Mouse (Mus musculus) midbrain, embryonic 16.5 days (tissue): ENCODE measurements around the gene Clybl. TPM values are rescaled to one million over a fixed set of nuclear protein-coding genes. Genes with fewer than 3 reads are reported as not detected.

Experiments used
- ATAC-seq: fragments of 200-750 bp; cut with Nextera tagmentation; 2 replicates; pipeline ENCODE4 v1.8.0; 2017; ENCODE audit warnings: moderate TSS enrichment
- H3K27ac ChIP-seq: fragments of 300-500 bp; sonication (generic); 2 replicates; pipeline ENCODE4 v1.5.1; 2014; ENCODE audit warnings: mild to moderate bottlenecking, low read length, mixed read lengths
- H3K27me3 ChIP-seq: fragments of 300-500 bp; sonication (generic); 2 replicates; pipeline ENCODE4 v1.6.1; 2014; ENCODE audit warnings: low read depth, low read length, mixed read lengths; ENCODE audit not compliant: control insufficient read depth, insufficient read depth
- H3K36me3 ChIP-seq: fragments of 300-500 bp; sonication (generic); 2 replicates; pipeline ENCODE4 v1.6.1; 2014; ENCODE audit warnings: mild to moderate bottlenecking, low read length, moderate library complexity, mixed read lengths; ENCODE audit not compliant: control insufficient read depth, insufficient read depth
- H3K4me1 ChIP-seq: fragments of 300-500 bp; sonication (generic); 2 replicates; pipeline ENCODE4 v1.6.1; 2014; ENCODE audit warnings: mild to moderate bottlenecking, low read length, mixed read lengths; ENCODE audit not compliant: control insufficient read depth, insufficient read depth
- H3K4me2 ChIP-seq: fragments of 300-500 bp; sonication (generic); 2 replicates; pipeline ENCODE4 v1.6.1; 2014; ENCODE audit warnings: mild to moderate bottlenecking, low read length, mixed read lengths
- H3K4me3 ChIP-seq: fragments of 300-500 bp; sonication (generic); 2 replicates; pipeline ENCODE4 v1.5.1; 2014; ENCODE audit warnings: low read depth, mild to moderate bottlenecking, low read length, moderate library complexity, mixed read lengths
- H3K9ac ChIP-seq: fragments of 300-500 bp; sonication (generic); 2 replicates; pipeline ENCODE4 v1.6.1; 2014; ENCODE audit warnings: low read depth, low read length, mixed read lengths
- H3K9me3 ChIP-seq: fragments of 300-500 bp; sonication (generic); replicated peaks from 2 replicates; pipeline ENCODE4 v1.6.1; 2014; ENCODE audit warnings: mild to moderate bottlenecking, low read length, mixed read lengths; ENCODE audit not compliant: control insufficient read depth, poor library complexity, severe bottlenecking
- WGBS: fragments of 180-500 bp; shearing (Covaris S2); extraction: QIAGEN DNeasy Blood & Tissue Kit; methylation state at CpG from one replicate; pipeline ENCODE4 v1.1.7; 2014; 5-methylcytosine and 5-hydroxymethylcytosine counted together
- polyA plus RNA-seq: library from polyadenylated mRNA; unstranded; fragments of >200 nt; fragmentation: Nextera tagmentation; extraction: Ambion mirVana; gene quantifications from 2 replicates; pipeline ENCODE4 v1.2.1, GENCODE M21; 2015

Clybl gene
- polyA plus RNA-seq, 1 experiment from 2014 or later: 17.2 TPM

DNA sequence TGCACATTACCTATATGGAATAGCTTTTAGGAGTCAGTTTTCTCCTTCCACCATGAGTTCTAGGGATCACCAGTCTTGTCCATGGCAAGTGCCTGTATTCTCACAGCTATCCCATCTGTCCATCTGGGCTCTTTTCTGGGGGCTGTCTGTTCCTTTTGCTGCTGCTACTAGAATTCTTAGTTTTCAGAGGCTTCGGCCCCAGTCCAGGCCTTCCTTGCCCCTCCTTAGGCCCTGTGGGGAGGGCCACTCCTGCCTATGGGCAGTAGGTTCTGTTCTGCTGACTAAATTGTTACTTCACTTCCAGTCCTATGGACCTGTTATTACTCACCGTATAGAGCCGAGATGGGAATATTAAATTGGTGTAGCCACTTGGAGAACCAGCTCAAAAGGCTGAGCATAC is 182.5 kb downstream of the Clybl start:
- H3K27ac ChIP-seq: no peak overlapping the region
- H3K9ac ChIP-seq: no peak overlapping the region
- H3K36me3 ChIP-seq: no peaks in the 10 kb centered on the region
- H3K27me3 ChIP-seq: peaks cover 5% of the 10 kb centered on the region
- H3K4me2 ChIP-seq: no peak overlapping the region
- WGBS: 96% methylated on average over 3 of the region's 3 CpGs
- H3K9me3 ChIP-seq: no peaks in the 10 kb centered on the region
- H3K4me3 ChIP-seq: no peak overlapping the region
- H3K4me1 ChIP-seq: no peaks in the 10 kb centered on the region; the same call in 1 of the 2 replicates
- no peak for ATAC-seq

DNA sequence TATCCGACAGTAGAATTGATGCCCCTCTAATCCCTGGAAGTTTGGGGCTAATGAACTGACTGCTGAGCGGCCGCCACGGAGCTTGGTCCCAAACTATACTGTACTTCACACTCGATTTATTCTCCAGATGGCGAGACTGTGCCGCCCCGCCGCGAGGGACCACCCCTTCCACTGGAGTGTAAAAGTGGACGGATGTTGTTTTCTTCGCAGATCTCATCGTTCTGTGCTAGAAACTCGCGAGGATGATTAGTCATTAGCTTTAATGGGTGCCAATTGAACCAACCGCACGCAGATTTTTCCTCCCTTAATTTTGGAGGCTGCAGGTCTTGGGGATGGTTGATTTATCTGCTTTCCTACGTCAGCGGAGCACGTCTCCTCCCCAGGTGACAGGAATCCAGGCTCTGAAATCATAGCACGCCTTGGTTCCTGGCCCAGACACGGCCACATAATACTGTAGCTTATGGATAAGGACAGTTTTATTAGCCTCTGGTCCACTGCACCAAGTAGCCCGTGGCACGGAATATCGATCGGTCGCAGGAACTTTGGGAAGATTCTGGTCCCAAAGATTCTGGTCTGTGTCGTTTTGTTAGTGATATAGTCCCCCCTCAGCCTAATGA is 185.9 kb downstream of the Clybl start:
- no peak overlapping the region for H3K27ac ChIP-seq
- no peaks in the 10 kb centered on the region for H3K4me1 ChIP-seq
- no peaks in the 10 kb centered on the region for H3K9me3 ChIP-seq
- no peak for ATAC-seq
- no peak overlapping the region for H3K9ac ChIP-seq
- no peaks in the 10 kb centered on the region for H3K36me3 ChIP-seq
- H3K27me3 ChIP-seq: peaks cover 36% of the 10 kb centered on the region
- no peak overlapping the region for H3K4me3 ChIP-seq
- WGBS: 73% methylated on average over 28 of the region's 28 CpGs
- H3K4me2 ChIP-seq: no peak overlapping the region

DNA sequence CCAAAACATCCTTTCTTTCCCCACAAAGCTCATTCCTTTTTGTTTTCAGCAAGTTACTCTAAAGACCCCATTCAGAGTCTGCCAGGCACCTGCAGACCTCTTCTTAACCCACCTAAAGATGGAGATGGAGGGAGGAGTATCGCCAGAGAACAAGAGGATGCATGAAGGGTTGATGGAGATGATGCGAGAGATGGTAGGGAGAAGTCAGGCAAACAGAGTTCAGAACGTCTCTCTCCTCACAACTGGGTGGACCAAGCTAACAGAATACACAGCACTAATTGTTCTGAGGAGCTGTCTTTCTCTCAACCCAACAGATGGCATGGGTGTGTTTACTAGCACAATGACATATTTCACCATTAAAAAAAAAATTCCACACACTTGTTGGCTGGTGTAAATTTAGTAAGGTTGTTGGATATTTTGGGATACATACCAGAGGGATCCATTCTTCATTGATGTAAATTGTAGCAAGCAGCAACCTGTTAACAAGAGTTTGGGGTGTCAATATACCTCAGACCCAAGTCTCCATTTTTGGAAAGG is 186.4 kb downstream of the Clybl start:
- no peak overlapping the region for H3K4me2 ChIP-seq
- H3K27me3 ChIP-seq: peaks cover 40% of the 10 kb centered on the region
- H3K4me1 ChIP-seq: no peaks in the 10 kb centered on the region
- H3K27ac ChIP-seq: no peak overlapping the region
- no peak for ATAC-seq
- no peaks in the 10 kb centered on the region for H3K36me3 ChIP-seq
- H3K9me3 ChIP-seq: no peaks in the 10 kb centered on the region
- H3K4me3 ChIP-seq: no peak overlapping the region
- H3K9ac ChIP-seq: no peak overlapping the region
- 80% methylated on average over 3 of the region's 3 CpGs for WGBS

DNA sequence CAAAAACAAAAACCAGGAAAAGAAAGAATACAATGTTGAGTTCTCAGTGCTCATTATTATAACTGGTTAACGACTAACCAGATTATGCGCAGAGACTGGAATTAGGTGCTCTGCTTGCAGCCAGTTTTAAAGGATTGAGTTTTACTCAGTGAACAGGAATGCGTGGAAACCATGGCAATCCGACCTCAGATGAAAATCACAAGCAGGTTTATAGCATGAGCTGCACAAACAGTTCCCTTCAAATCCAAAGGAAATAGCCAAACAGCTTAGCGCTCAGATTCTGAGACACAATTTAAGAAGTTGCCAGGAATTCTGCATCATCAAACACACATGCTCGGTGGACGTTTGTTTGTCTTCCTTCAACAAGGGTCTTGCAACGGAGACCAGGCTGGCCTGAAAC is 187.0 kb downstream of the Clybl start:
- Histone ChIP-seq H3K9ac (no peak overlapping the region), H3K4me1 (peaks cover 2% of the 10 kb centered on the region), H3K27ac (no peak overlapping the region), H3K27me3 (peaks cover 40% of the 10 kb centered on the region), H3K36me3 (no peaks in the 10 kb centered on the region), H3K4me3 (no peak overlapping the region), H3K9me3 (no peaks in the 10 kb centered on the region), H3K4me2 (no peak overlapping the region)
- 83% methylated on average over 8 of the region's 8 CpGs for WGBS
- no peak for ATAC-seq

DNA sequence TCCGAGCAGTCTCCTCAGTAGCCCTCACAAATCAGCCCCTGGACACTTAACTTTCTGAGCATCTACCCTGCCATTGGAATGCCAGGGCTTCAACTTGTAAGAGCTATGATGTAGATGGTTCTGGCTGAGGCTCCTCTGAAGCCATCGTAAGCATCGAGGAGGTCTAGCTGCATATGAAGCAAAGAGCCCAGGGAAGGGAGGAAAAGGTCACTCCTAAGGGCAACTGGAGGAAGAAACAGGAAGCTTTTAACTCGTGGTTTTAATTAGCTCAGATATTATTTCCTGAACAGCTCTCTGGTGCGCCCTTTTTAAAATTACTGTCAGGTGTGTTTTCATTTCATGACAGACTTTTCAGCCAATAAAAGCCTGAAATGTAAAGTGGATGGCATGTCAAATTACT is 190.5 kb downstream of the Clybl start:
- 56% methylated on average over 5 of the region's 5 CpGs for WGBS
- H3K9ac ChIP-seq: no peak overlapping the region
- H3K27ac ChIP-seq: no peak overlapping the region
- H3K36me3 ChIP-seq: no peaks in the 10 kb centered on the region
- no peaks in the 10 kb centered on the region for H3K9me3 ChIP-seq
- H3K4me3 ChIP-seq: no peak overlapping the region
- ATAC-seq: no peak
- H3K4me1 ChIP-seq: peaks cover 8% of the 10 kb centered on the region
- peaks cover 49% of the 10 kb centered on the region for H3K27me3 ChIP-seq
- no peak overlapping the region for H3K4me2 ChIP-seq

DNA sequence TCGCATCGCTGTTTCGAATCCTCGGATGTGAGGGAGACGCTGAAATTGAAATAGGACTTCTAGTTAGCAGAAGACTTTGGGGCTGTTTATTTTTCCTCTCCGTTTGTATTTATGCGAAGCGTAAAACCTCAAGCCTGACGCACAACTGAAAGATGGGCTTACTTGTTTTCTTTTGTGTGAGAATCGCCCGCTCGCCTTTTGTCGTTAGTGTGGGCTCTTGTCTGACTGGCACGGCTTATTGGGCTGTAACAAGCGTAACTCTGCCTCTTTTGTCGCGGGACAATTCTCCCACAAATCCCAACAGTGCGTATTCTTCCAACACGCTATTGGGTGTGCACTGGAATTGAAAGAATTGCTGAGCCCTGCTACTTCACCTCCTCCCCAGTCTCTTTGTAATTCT is 192.0 kb downstream of the Clybl start:
- Histone ChIP-seq H3K27me3 (peaks cover 53% of the 10 kb centered on the region), H3K4me3 (0 out of 2 replicates have a peak overlapping the region, but pooled peaks have one; percentile 3), H3K36me3 (no peaks in the 10 kb centered on the region), H3K4me2 (peak overlapping the region; percentile 39), H3K27ac (peak overlapping the region; percentile 73), H3K4me1 (peaks cover 8% of the 10 kb centered on the region), H3K9me3 (no peaks in the 10 kb centered on the region), H3K9ac (no peak overlapping the region)
- WGBS: 4% methylated on average over 19 of the region's 19 CpGs
- ATAC-seq: peak; percentile 37; the same call in 1 of the 2 replicates

DNA sequence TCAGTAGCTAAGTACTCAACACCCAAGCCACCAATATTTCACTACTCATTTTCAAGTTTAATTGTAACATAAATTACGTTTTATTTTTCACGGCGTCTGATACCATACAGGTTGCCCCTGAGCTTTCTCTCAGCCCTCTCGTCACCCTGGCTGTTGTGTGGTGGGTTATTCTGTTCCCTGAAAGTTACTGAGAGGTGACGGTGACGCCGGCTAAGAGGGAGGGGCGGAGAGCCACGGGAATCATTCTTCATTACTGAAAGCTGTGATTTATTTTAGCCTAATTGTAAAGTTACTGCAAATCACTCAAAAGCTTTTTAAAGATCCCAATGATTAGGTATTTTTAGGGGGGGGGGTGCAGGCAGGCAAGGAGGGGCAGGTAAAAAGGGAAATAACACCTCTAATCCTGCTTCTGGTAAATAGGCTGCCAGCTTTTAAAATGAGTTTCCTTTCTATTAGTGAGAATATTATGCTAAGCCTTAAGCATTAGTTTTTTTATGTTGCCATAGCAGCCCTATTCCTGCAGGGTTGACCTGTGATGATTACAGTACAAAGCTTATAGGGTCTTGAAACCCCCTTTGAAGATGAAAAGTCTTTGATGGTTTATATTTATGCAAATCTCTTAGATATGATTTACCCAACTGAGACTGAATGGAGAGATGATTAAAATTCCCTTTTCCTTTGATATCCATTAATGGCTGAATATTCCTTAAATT is 192.9 kb downstream of the Clybl start:
- 5% methylated on average over 9 of the region's 9 CpGs for WGBS
- Histone ChIP-seq H3K27me3 (peaks cover 56% of the 10 kb centered on the region), H3K9me3 (no peaks in the 10 kb centered on the region), H3K27ac (peak overlapping the region; percentile 14), H3K4me1 (peaks cover 8% of the 10 kb centered on the region), H3K4me2 (0 out of 2 replicates have a peak overlapping the region, but pooled peaks have one; percentile 1), H3K9ac (no peak overlapping the region), H3K4me3 (no peak overlapping the region), H3K36me3 (no peaks in the 10 kb centered on the region)
- ATAC-seq: peak; percentile 85

DNA sequence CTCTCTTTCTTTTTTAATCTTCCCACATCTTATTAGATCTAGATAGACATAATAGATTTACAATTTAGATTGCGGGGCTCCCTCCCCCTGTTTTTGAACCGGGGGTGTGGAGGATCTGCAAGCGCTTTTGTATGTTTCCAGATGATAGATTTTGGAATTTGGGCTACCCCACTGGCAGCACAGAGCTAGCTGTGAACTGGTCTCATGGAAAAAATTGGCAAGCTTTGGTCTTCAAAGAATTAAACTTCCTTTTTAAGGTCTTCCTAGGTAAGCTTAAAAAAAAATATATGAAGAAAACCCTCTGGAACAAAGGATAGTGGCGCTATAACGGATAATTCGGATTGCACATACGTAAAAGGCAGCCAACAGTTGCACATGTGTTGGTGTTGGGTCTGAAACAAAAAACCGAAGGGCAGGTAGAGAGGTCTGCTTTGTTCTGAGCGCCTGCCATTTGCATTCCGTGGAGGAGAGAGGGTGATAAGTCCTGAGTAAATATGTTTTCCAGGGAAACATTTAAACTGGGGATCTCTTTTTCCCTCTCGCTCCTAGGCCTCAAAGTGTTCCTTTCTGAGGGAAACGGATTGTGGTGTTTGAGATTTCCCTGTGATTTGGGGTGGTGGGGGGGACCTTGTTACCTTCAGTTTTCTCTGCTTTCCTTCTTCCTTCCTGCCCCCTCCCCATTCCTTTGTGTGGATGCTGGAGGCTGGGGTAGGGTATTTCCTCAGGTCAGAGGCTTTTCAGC is 193.7 kb downstream of the Clybl start:
- Histone ChIP-seq H3K27ac (peak overlapping the region; percentile 79), H3K36me3 (no peaks in the 10 kb centered on the region), H3K4me1 (peaks cover 8% of the 10 kb centered on the region), H3K9me3 (no peaks in the 10 kb centered on the region), H3K9ac (0 out of 2 replicates have a peak overlapping the region, but pooled peaks have one; percentile 16), H3K4me3 (peak overlapping the region; percentile 15; the same call in 1 of the 2 replicates), H3K4me2 (peak overlapping the region; percentile 14), H3K27me3 (peaks cover 53% of the 10 kb centered on the region)
- peak; percentile 49; the same call in 1 of the 2 replicates for ATAC-seq
- 20% methylated on average over 12 of the region's 12 CpGs for WGBS
